Mouse (Mus musculus) embryonic facial prominence, embryonic 15.5 days (tissue): ENCODE data around the gene Lmna. TPM values are rescaled to one million over a fixed set of nuclear protein-coding genes. Genes with fewer than 3 reads are reported as not detected.
A peak's percentile ranks its signal among the peaks of the same experiment; 100 is the strongest.

Source experiments
- ATAC-seq: fragments of 200-750 bp; cut with Nextera tagmentation; 2 replicates; pipeline ENCODE4 v1.8.0; 2017; ENCODE audit warnings: low read depth, moderate TSS enrichment; ENCODE audit not compliant: insufficient number of reproducible peaks, low FRiP score, low TSS enrichment
- H3K27ac ChIP-seq: fragments of 300-500 bp; sonication (generic); replicated peaks from 2 replicates; pipeline ENCODE4 v1.5.1; 2015; ENCODE audit warnings: mild to moderate bottlenecking, inconsistent platforms
- H3K27me3 ChIP-seq: fragments of 300-500 bp; sonication (generic); 2 replicates; pipeline ENCODE4 v1.6.1; 2015; ENCODE audit warnings: inconsistent platforms
- H3K36me3 ChIP-seq: fragments of 300-500 bp; sonication (generic); 2 replicates; pipeline ENCODE4 v1.6.1; 2015; ENCODE audit warnings: mild to moderate bottlenecking, inconsistent platforms
- H3K4me1 ChIP-seq: fragments of 300-500 bp; sonication (generic); 2 replicates; pipeline ENCODE4 v1.6.1; 2015; ENCODE audit warnings: inconsistent platforms
- H3K4me2 ChIP-seq: fragments of 300-500 bp; sonication (generic); replicated peaks from 2 replicates; pipeline ENCODE4 v1.6.1; 2015; ENCODE audit warnings: mild to moderate bottlenecking, inconsistent platforms
- H3K4me3 ChIP-seq: fragments of 300-500 bp; sonication (generic); replicated peaks from 2 replicates; pipeline ENCODE4 v1.5.1; 2015; ENCODE audit warnings: mild to moderate bottlenecking, inconsistent platforms
- H3K9ac ChIP-seq: fragments of 300-500 bp; sonication (generic); 2 replicates; pipeline ENCODE4 v1.6.1; 2015; ENCODE audit warnings: inconsistent platforms
- H3K9me3 ChIP-seq: fragments of 300-500 bp; sonication (generic); replicated peaks from 2 replicates; pipeline ENCODE4 v1.6.1; 2016; ENCODE audit warnings: inconsistent platforms
- WGBS: fragments of 180-500 bp; shearing (Covaris S2); methylation state at CpG from one replicate; pipeline ENCODE4 v1.1.7; 2015; 5-methylcytosine and 5-hydroxymethylcytosine counted together
- polyA plus RNA-seq: library from polyadenylated mRNA; unstranded; fragments of >200 nt; fragmentation: Nextera tagmentation; extraction: Ambion mirVana; gene quantifications from 2 replicates; pipeline ENCODE4 v1.2.1, GENCODE M21; 2015

Lmna gene
- polyA plus RNA-seq, 1 experiment from 2014 or later = 625 TPM

DNA sequence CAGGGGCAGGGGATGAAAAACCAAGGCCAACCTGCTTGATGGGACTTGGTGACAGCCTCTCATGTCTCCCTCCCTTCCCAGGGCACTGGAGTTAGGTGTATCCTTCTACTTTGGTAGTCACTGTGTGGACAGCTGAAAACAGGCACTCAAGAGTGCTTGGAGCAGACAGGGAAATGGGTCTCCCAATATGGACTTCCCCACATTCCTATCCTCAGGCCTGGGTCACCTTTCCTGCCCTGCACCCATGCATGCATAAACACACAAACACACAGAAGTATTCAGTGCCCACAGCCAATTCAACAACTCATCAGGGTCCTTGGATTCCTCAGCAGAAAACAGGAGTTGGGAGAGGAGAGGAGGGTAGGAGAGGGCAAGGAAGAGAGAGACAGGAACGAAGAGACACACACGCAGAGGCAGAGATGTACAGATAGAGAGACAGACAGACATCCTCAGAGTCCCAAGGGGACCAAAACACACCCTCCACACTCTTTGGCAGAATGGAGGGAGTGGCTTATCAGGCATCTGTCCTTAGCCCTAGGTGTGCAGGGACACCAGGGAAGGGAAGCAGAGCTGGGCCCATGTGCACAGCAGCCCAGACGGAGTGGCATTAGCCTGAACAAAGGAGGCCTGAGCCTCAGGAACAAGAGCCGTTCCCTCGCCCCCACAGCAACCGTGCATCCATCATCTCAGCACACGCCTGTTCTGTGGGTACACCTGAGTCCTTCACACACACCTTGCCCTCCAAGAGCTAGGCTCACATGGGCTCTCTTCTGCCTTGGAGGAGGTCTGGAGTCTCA is 19.6 kb upstream of the Lmna start:
- Histone ChIP-seq H3K27ac (peak overlapping the region; percentile 99), H3K4me2 (peak overlapping the region; percentile 73), H3K4me3 (peak overlapping the region; percentile 86), H3K9me3 (no peaks in the 10 kb centered on the region), H3K4me1 (peaks cover 54% of the 10 kb centered on the region), H3K27me3 (no peaks in the 10 kb centered on the region), H3K36me3 (peaks cover 6% of the 10 kb centered on the region; the same call in 1 of the 2 replicates), H3K9ac (no peak overlapping the region; the same call in 1 of the 2 replicates)
- no peak for ATAC-seq
- WGBS = 32% methylated on average over 7 of the region's 7 CpGs

- Histone ChIP-seq H3K9me3 (no peaks in the 10 kb centered on the region), H3K27me3 (no peaks in the 10 kb centered on the region), H3K27ac (no peak overlapping the region), H3K4me2 (no peak overlapping the region), H3K4me1 (peaks cover 47% of the 10 kb centered on the region), H3K4me3 (no peak overlapping the region), H3K36me3 (peaks cover 8% of the 10 kb centered on the region; the same call in 1 of the 2 replicates), H3K9ac (no peak overlapping the region)
- no peak for ATAC-seq
- 78% methylated on average over 11 of the region's 11 CpGs for WGBS
These were observed 18.9 kb upstream of the Lmna start for GRCm38 (mm10) chr3:88528646-88529045.

DNA sequence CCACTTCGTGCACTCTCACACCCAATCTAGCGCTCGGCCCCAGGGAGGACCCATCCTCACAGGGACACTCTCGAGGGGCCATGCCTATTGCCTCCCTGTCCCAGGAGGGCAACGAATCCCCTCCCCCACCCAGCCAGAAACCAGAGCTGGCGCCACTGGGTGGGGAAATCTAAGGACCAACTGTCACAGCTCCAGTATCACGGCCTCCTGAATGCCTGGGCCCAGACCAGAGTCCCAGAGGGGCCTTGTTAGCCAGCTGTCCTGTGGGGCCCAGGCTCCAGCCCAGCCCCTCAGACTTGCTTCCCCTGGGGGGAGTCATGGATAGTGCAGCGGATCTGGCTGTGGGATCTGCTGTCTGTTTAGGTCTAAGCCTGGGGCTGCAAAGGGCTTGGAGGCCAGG is 17.8 kb upstream of the Lmna start:
- Histone ChIP-seq H3K9ac (0 out of 2 replicates have a peak overlapping the region, but pooled peaks have one; percentile 26), H3K36me3 (peaks cover 18% of the 10 kb centered on the region), H3K4me1 (peaks cover 43% of the 10 kb centered on the region), H3K4me3 (no peak overlapping the region), H3K27me3 (no peaks in the 10 kb centered on the region), H3K4me2 (peak overlapping the region; percentile 1), H3K9me3 (no peaks in the 10 kb centered on the region), H3K27ac (peak overlapping the region; percentile 76)
- ATAC-seq = no peak
- WGBS = 32% methylated on average over 8 of the region's 8 CpGs

DNA sequence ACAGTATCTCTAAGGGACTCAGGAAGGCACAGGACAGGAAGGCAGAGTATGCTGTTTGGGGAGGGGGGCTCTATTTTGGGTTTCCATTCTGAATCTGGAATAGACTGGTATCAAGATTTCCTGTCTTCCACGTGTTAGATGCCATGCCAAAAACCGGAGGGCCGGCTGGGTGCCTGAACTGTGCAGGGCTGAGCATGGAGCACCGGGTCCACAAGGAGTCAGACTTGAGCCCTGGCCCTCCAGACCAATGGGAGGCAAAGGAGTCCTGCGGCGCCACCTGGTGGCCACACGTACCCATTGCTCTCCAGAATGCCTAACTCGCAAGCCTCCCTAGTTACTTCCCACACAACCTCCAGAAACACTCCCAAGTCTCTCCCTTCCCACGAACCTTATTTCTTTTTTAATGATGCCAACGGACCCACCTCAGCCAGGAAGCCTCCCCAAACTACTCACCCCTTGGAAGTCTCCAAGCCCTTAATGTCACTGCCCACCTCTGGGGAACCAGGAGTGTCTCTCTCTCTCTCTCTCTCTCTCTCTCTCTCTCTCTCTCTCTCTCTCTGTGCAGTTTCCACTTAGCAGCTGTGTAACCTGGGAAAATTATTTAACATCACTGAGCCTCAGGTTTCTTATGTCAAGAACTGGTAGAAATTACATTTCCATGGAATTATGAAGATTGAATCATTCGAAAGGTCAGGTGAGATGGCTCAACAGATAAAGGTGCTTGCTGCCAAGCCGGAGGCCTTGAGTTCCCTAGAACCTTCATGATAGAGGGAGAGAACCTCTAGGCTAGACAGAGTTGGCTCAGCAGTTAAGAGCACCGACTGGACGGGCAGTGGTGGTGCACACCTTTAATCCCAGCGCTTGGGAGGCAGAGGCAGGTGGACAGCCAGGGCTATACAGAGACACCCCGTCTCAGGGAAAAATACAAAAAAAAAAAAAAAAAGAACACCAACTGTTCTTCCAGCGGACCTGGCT is 16.7 kb upstream of the Lmna start:
- peak; percentile 60; the same call in 1 of the 2 replicates for ATAC-seq
- Histone ChIP-seq H3K4me3 (no peak overlapping the region), H3K9ac (no peak overlapping the region), H3K36me3 (peaks cover 18% of the 10 kb centered on the region), H3K9me3 (no peaks in the 10 kb centered on the region), H3K27me3 (no peaks in the 10 kb centered on the region), H3K27ac (0 out of 2 replicates have a peak overlapping the region, but pooled peaks have one; percentile 40), H3K4me1 (peaks cover 52% of the 10 kb centered on the region), H3K4me2 (peak overlapping the region; percentile 32)
- WGBS = 28% methylated on average over 17 of the region's 17 CpGs

DNA sequence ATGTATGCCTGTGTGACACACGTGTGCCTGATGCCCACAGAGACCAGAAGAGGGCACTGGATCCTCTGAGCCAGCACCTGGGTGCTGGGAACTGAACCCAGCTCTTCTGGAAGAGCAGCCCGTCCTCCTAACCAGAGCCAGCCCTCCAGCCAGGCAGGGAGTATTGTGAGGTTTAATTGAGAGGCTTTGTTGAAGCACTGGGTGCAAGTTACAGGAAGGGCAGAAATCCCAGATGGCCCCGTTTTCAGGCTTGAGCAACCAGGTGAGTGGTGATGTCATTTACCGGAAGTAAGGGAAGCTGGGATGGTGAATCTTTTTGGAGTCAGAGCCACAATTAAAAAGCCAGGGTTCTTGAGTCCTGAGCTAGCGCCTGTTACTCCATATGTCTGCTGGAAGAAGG is 15.3 kb upstream of the Lmna start:
- ATAC-seq = no peak
- Histone ChIP-seq H3K27me3 (no peaks in the 10 kb centered on the region), H3K36me3 (peaks cover 18% of the 10 kb centered on the region), H3K4me3 (no peak overlapping the region), H3K9ac (no peak overlapping the region), H3K4me1 (peaks cover 51% of the 10 kb centered on the region), H3K4me2 (no peak overlapping the region), H3K27ac (peak overlapping the region; percentile 18; the same call in 1 of the 2 replicates), H3K9me3 (no peaks in the 10 kb centered on the region)
- 80% methylated on average over 5 of the region's 5 CpGs for WGBS

DNA sequence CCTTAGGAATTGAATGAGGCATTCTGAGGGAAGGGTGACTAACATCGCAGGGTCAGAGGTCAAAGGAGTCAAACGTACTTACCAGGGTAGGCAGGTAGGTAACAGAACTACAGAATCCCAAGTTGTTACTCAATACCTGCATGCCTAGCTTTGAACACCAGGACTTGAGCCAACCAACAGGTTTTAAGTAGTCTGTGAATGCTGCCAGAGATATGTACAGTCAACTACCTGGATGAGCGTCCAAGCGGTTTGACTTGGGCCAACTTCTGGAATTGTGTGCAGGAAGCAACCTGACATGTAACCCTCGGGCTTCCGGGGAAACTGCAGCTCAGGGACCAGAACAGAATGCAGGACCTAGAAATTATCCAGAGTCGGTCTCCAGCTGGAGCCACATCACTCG is 13.3 kb upstream of the Lmna start:
- H3K9ac ChIP-seq = no peak overlapping the region
- peaks cover 32% of the 10 kb centered on the region for H3K4me1 ChIP-seq
- H3K36me3 ChIP-seq = peaks cover 18% of the 10 kb centered on the region
- no peak overlapping the region for H3K4me2 ChIP-seq
- no peaks in the 10 kb centered on the region for H3K9me3 ChIP-seq
- no peak for ATAC-seq
- no peaks in the 10 kb centered on the region for H3K27me3 ChIP-seq
- WGBS = 84% methylated on average over 8 of the region's 8 CpGs
- H3K4me3 ChIP-seq = no peak overlapping the region
- no peak overlapping the region for H3K27ac ChIP-seq

- H3K27me3 ChIP-seq = no peaks in the 10 kb centered on the region
- peak; percentile 73 for ATAC-seq
These were observed 12.1 kb upstream of the Lmna start for GRCm38 (mm10) chr3:88521803-88522331.

DNA sequence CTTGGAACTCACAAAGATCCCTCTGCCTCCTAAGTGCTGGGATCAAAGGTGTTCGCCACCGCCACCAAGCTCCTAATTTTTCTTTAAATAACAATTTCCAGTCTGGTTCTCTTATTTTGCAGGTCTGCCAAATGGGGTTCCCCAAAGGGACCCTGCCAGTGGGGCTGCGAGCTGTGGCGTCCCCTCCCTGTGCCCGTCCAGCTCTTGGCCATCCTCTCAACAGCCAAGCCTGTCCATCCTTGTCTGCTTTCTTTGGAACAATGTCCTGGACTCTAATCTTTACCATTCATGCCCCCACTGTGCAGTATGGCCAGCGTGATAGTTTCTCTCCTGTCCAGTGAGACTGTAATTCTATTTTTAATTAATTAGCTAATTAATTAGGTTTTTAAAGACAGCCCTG is 11.4 kb upstream of the Lmna start:
- 87% methylated on average over 6 of the region's 6 CpGs for WGBS
- Histone ChIP-seq H3K9me3 (no peaks in the 10 kb centered on the region), H3K9ac (no peak overlapping the region)

More at GRCm38 (mm10) chr3:88521803-88522331, 12.1 kb upstream of the Lmna start:
- Histone ChIP-seq H3K9me3 (no peaks in the 10 kb centered on the region), H3K4me3 (no peak overlapping the region), H3K4me1 (peaks cover 26% of the 10 kb centered on the region), H3K9ac (no peak overlapping the region), H3K4me2 (0 out of 2 replicates have a peak overlapping the region, but pooled peaks have one; percentile 3), H3K27ac (peak overlapping the region; percentile 65), H3K36me3 (peaks cover 18% of the 10 kb centered on the region)
- 30% methylated on average over 9 of the region's 9 CpGs for WGBS

GRCm38 (mm10) chr3:88520078-88520477 is 10.3 kb upstream of the Lmna start:
- Histone ChIP-seq H3K36me3 (peaks cover 16% of the 10 kb centered on the region), H3K27ac (no peak overlapping the region), H3K4me3 (no peak overlapping the region), H3K4me1 (peaks cover 33% of the 10 kb centered on the region), H3K9ac (no peak overlapping the region), H3K9me3 (no peaks in the 10 kb centered on the region), H3K27me3 (no peaks in the 10 kb centered on the region), H3K4me2 (no peak overlapping the region)
- ATAC-seq = no peak
- 82% methylated on average over 2 of the region's 2 CpGs for WGBS

More for the DNA sequence above, 11.4 kb upstream of the Lmna start:
- Histone ChIP-seq H3K4me3 (no peak overlapping the region), H3K27ac (0 out of 2 replicates have a peak overlapping the region, but pooled peaks have one; percentile 18), H3K4me2 (no peak overlapping the region), H3K36me3 (peaks cover 18% of the 10 kb centered on the region), H3K4me1 (peaks cover 33% of the 10 kb centered on the region), H3K27me3 (no peaks in the 10 kb centered on the region)
- no peak for ATAC-seq

DNA sequence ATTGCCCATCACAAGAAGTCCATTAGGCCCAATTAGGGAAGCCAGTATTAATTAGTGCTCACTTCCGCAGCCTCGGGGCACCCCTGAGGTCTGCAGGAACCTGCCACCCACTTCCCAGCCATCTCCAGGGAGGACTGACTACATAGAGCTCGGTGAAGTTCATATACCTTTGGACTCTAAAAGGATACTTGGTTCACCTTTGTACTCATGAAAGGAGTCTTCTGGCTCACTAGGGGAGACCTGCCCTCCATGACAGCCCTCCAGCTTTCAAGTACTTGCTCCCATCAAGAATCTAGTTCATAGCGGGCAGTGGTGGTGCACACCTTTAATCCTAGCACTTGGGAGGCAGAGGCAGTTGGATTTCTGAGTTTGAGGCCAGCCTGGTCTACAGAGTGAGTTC is 8.7 kb upstream of the Lmna start:
- no peak overlapping the region for H3K9ac ChIP-seq
- H3K9me3 ChIP-seq = no peaks in the 10 kb centered on the region
- no peaks in the 10 kb centered on the region for H3K27me3 ChIP-seq
- H3K27ac ChIP-seq = no peak overlapping the region
- H3K4me3 ChIP-seq = no peak overlapping the region
- peaks cover 50% of the 10 kb centered on the region for H3K4me1 ChIP-seq
- 78% methylated on average over 4 of the region's 4 CpGs for WGBS
- ATAC-seq = no peak
- peaks cover 8% of the 10 kb centered on the region; the same call in 1 of the 2 replicates for H3K36me3 ChIP-seq
- H3K4me2 ChIP-seq = no peak overlapping the region

DNA sequence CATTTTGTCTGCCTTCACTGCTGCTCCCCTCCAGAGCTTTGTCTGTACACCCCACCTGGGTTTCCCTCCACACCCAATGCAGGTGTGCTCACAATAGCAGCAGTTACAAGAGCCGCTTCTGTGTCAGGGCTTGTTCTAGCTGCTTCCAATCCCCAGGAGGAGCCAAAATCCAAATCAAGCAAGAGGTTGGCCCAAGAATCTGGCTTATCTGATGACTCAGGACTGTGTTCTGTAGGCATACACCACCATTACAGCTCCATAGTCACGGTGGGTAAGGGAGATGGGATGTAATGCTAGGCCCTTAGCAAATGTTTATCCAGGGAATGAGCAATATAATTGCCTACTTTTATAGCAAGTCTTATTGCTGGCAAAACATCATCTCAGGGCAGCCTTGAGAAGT is 6.7 kb upstream of the Lmna start:
- no peaks in the 10 kb centered on the region for H3K36me3 ChIP-seq
- H3K9me3 ChIP-seq = no peaks in the 10 kb centered on the region
- H3K27me3 ChIP-seq = no peaks in the 10 kb centered on the region
- H3K4me1 ChIP-seq = peaks cover 61% of the 10 kb centered on the region
- H3K27ac ChIP-seq = peak overlapping the region; percentile 71; the same call in 1 of the 2 replicates
- H3K4me3 ChIP-seq = no peak overlapping the region
- ATAC-seq = no peak
- H3K4me2 ChIP-seq = no peak overlapping the region
- WGBS = 70% methylated on average over 2 of the region's 2 CpGs
- H3K9ac ChIP-seq = no peak overlapping the region
